Mouse (Mus musculus): ENCODE results near the gene Olfr308.

DNA sequence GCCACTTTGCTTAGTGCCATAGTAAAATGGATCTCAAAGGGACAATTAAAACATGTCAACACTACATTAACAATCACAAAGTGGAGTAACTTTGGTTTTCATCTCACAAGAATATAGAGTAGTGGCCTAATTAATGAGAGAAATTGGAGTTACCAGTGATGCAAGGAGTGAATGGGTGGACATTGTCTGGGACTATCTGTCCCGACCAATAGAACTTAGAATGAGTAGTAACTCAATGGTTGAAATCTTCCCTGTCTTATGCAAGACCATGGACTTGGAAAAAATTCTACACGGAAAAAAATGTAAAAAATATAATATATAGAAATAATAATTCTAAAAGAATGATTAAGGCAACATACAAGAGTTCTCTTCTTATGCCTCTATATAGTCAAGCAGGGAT is 11.8 kb downstream of the Olfr308 start, which contains the start of gene Olfr309:
- TF ChIP-seq MYOG (IDR thresholded peaks at IDR 0.05; ENCODE audit: control insufficient read depth in 1 of 3, insufficient read depth in 1 of 3, insufficient read length in 2 of 3, low read depth in 2 of 3) (no peak), POLR2AphosphoS2 (IDR thresholded peaks at IDR 0.05; ENCODE audit: insufficient read length, low read depth) (no peak), POLR2A (IDR thresholded peaks at IDR 0.05; ENCODE audit: insufficient read length, low read depth) (no peak)

Measured in myocyte (in vitro differentiated cells).